Mouse (Mus musculus): Measurements from ENCODE around the gene Ces2g. TPM values are rescaled to one million over a fixed set of nuclear protein-coding genes. Genes with fewer than 3 reads are reported as not detected.
A peak's percentile ranks its signal among the peaks of the same experiment; 100 is the strongest.

Gene Ces2g
- polyA plus RNA-seq (2011; ENCODE audit: insufficient read depth, insufficient read length, low replicate concordance, missing spikeins) = 29.5 and 49.8 TPM in 2 replicates

- WGBS = 21% methylated on average over 5 of the region's 5 CpGs
- Histone ChIP-seq H3K4me3 (replicated peaks; ENCODE audit: control insufficient read depth, low read depth, low read length) (peak within 1 kb of the TSS; percentile 73), H3K4me1 (ENCODE audit: control insufficient read depth, insufficient read depth, low read length) (peaks cover 2% of the 10 kb centered on the region; the same call in 1 of the 2 replicates), H3K27ac (ENCODE audit: control insufficient read depth, insufficient read depth, low read depth, low read length, poor library complexity) (peak within 1 kb of the TSS; percentile 85)
- no peak for TF ChIP-seq POLR2A (IDR thresholded peaks at IDR 0.05; ENCODE audit: borderline replicate concordance, control insufficient read depth, low read depth, low read length)
These were observed at the start of gene Ces2g for GRCm38 (mm10) chr8:104961537-104961961. Gene Ces2g, plus strand, starts transcription at chr8:104961718.

- TF ChIP-seq CTCF (IDR thresholded peaks at IDR 0.05; ENCODE audit: control insufficient read depth, insufficient read depth, low read length) = no peak
- TF ChIP-seq POLR2A (IDR thresholded peaks at IDR 0.05; ENCODE audit: borderline replicate concordance, control insufficient read depth, low read depth, low read length) = no peak
- no peak within 1 kb of the TSS for H3K27ac ChIP-seq (ENCODE audit: control insufficient read depth, insufficient read depth, low read depth, low read length, poor library complexity)
- no peak within 1 kb of the TSS for H3K4me3 ChIP-seq (replicated peaks; ENCODE audit: control insufficient read depth, low read depth, low read length)
- no peaks in the 10 kb centered on the region for H3K4me1 ChIP-seq (ENCODE audit: control insufficient read depth, insufficient read depth, low read length)
- WGBS = 32% methylated on average over 5 of the region's 5 CpGs
These were observed 35.4 kb upstream of the Ces2g start, which contains the start of gene Ces2e for GRCm38 (mm10) chr8:104925972-104926596. Gene Ces2e, plus strand, starts transcription at chr8:104926260.

- TF ChIP-seq POLR2A (IDR thresholded peaks at IDR 0.05; ENCODE audit: borderline replicate concordance, control insufficient read depth, low read depth, low read length) = no peak
- no peak for TF ChIP-seq CTCF (IDR thresholded peaks at IDR 0.05; ENCODE audit: control insufficient read depth, insufficient read depth, low read length)
- H3K27ac ChIP-seq (ENCODE audit: control insufficient read depth, insufficient read depth, low read depth, low read length, poor library complexity) = no peak overlapping the region
- no peak overlapping the region for H3K4me3 ChIP-seq (replicated peaks; ENCODE audit: control insufficient read depth, low read depth, low read length)
- no peaks in the 10 kb centered on the region for H3K4me1 ChIP-seq (ENCODE audit: control insufficient read depth, insufficient read depth, low read length)
- 78% methylated on average over 3 of the region's 3 CpGs for WGBS
These were observed 34.2 kb upstream of the Ces2g start for GRCm38 (mm10) chr8:104927301-104927700.

GRCm38 (mm10) chr8:104944665-104945064 is 16.9 kb upstream of the Ces2g start:
- Histone ChIP-seq H3K27ac (ENCODE audit: control insufficient read depth, insufficient read depth, low read depth, low read length, poor library complexity) (no peak overlapping the region), H3K4me1 (ENCODE audit: control insufficient read depth, insufficient read depth, low read length) (no peaks in the 10 kb centered on the region), H3K4me3 (replicated peaks; ENCODE audit: control insufficient read depth, low read depth, low read length) (no peak overlapping the region)
- TF ChIP-seq POLR2A (IDR thresholded peaks at IDR 0.05; ENCODE audit: borderline replicate concordance, control insufficient read depth, low read depth, low read length) = no peak
- TF ChIP-seq CTCF (IDR thresholded peaks at IDR 0.05; ENCODE audit: control insufficient read depth, insufficient read depth, low read length) = no peak
- 71% methylated on average over 2 of the region's 2 CpGs for WGBS

- Histone ChIP-seq H3K27ac (ENCODE audit: control insufficient read depth, insufficient read depth, low read depth, low read length, poor library complexity) (no peak within 1 kb of the TSS), H3K4me1 (ENCODE audit: control insufficient read depth, insufficient read depth, low read length) (no peaks in the 10 kb centered on the region), H3K4me3 (replicated peaks; ENCODE audit: control insufficient read depth, low read depth, low read length) (no peak within 1 kb of the TSS)
- 68% methylated on average over 4 of the region's 4 CpGs for WGBS
- TF ChIP-seq CTCF (IDR thresholded peaks at IDR 0.05; ENCODE audit: control insufficient read depth, insufficient read depth, low read length) (no peak), POLR2A (IDR thresholded peaks at IDR 0.05; ENCODE audit: borderline replicate concordance, control insufficient read depth, low read depth, low read length) (no peak)
These were observed 14.5 kb upstream of the Ces2g start, which contains the start of gene Ces2f for GRCm38 (mm10) chr8:104947056-104947455. Gene Ces2f, plus strand, starts transcription at chr8:104947356.

GRCm38 (mm10) chr8:104949031-104949430 is 12.5 kb upstream of the Ces2g start:
- Histone ChIP-seq H3K27ac (ENCODE audit: control insufficient read depth, insufficient read depth, low read depth, low read length, poor library complexity) (no peak overlapping the region), H3K4me3 (replicated peaks; ENCODE audit: control insufficient read depth, low read depth, low read length) (no peak overlapping the region), H3K4me1 (ENCODE audit: control insufficient read depth, insufficient read depth, low read length) (no peaks in the 10 kb centered on the region; the same call in 1 of the 2 replicates)
- TF ChIP-seq CTCF (IDR thresholded peaks at IDR 0.05; ENCODE audit: control insufficient read depth, insufficient read depth, low read length) (no peak), POLR2A (IDR thresholded peaks at IDR 0.05; ENCODE audit: borderline replicate concordance, control insufficient read depth, low read depth, low read length) (no peak)
- WGBS = 76% methylated on average over 5 of the region's 5 CpGs

- Histone ChIP-seq H3K27ac (ENCODE audit: control insufficient read depth, insufficient read depth, low read depth, low read length, poor library complexity) (peak overlapping the region; percentile 81), H3K4me1 (ENCODE audit: control insufficient read depth, insufficient read depth, low read length) (peaks cover 2% of the 10 kb centered on the region; the same call in 1 of the 2 replicates), H3K4me3 (replicated peaks; ENCODE audit: control insufficient read depth, low read depth, low read length) (peak overlapping the region; percentile 73)
- no peak for TF ChIP-seq POLR2A (IDR thresholded peaks at IDR 0.05; ENCODE audit: borderline replicate concordance, control insufficient read depth, low read depth, low read length)
- TF ChIP-seq CTCF (IDR thresholded peaks at IDR 0.05; ENCODE audit: control insufficient read depth, insufficient read depth, low read length) = no peak
- WGBS = 59% methylated on average over 8 of the region's 8 CpGs
These were observed 847 bp downstream of the Ces2g start for GRCm38 (mm10) chr8:104962229-104962901.

GRCm38 (mm10) chr8:104963375-104963894 is 1.9 kb downstream of the Ces2g start:
- Histone ChIP-seq H3K4me1 (ENCODE audit: control insufficient read depth, insufficient read depth, low read length) (peaks cover 2% of the 10 kb centered on the region; the same call in 1 of the 2 replicates), H3K4me3 (replicated peaks; ENCODE audit: control insufficient read depth, low read depth, low read length) (peak overlapping the region; percentile 73), H3K27ac (ENCODE audit: control insufficient read depth, insufficient read depth, low read depth, low read length, poor library complexity) (no peak overlapping the region)
- TF ChIP-seq CTCF (IDR thresholded peaks at IDR 0.05; ENCODE audit: control insufficient read depth, insufficient read depth, low read length) = no peak
- no peak for TF ChIP-seq POLR2A (IDR thresholded peaks at IDR 0.05; ENCODE audit: borderline replicate concordance, control insufficient read depth, low read depth, low read length)
- 77% methylated on average over 4 of the region's 4 CpGs for WGBS

All from bone marrow, adult 2 months (tissue).